Mouse (Mus musculus) forebrain, embryonic 16.5 days (tissue): ENCODE measurements at regions not wholly inside any gene's neighbourhood (a gene's known extent, or its start where the extent isn't known, plus 50 kb on each side); places are given as distances from the start of the nearest gene placed in this dataset.

Source experiments
- ATAC-seq: fragments of 200-750 bp; cut with Nextera tagmentation; 2 replicates; pipeline ENCODE4 v1.8.0; 2017; ENCODE audit warnings: mild to moderate bottlenecking, moderate library complexity
- H3K27ac ChIP-seq: fragments of 300-500 bp; sonication (generic); 2 replicates; pipeline ENCODE4 v1.5.1; 2014; ENCODE audit warnings: low read length, control low read depth
- H3K27me3 ChIP-seq: fragments of 300-500 bp; sonication (generic); replicated peaks from 2 replicates; pipeline ENCODE4 v1.6.1; 2014; ENCODE audit warnings: low read length; ENCODE audit not compliant: control insufficient read depth, insufficient read depth
- H3K36me3 ChIP-seq: fragments of 300-500 bp; sonication (generic); 2 replicates; pipeline ENCODE4 v1.6.1; 2014; ENCODE audit not compliant: control insufficient read depth, insufficient read depth
- H3K4me1 ChIP-seq: fragments of 300-500 bp; sonication (generic); replicated peaks from 2 replicates; pipeline ENCODE4 v1.6.1; 2014; ENCODE audit warnings: low read length; ENCODE audit not compliant: control insufficient read depth, insufficient read depth
- H3K4me2 ChIP-seq: fragments of 300-500 bp; sonication (generic); 2 replicates; pipeline ENCODE4 v1.6.1; 2014; ENCODE audit warnings: mild to moderate bottlenecking, low read length, control low read depth
- H3K4me3 ChIP-seq: fragments of 300-500 bp; sonication (generic); replicated peaks from 2 replicates; pipeline ENCODE4 v1.5.1; 2014; ENCODE audit warnings: mild to moderate bottlenecking, low read length, control low read depth
- H3K9ac ChIP-seq: fragments of 300-500 bp; sonication (generic); replicated peaks from 2 replicates; pipeline ENCODE4 v1.6.1; 2014; ENCODE audit warnings: low read depth, low read length, control low read depth
- H3K9me3 ChIP-seq: fragments of 300-500 bp; sonication (generic); 2 replicates; pipeline ENCODE4 v1.6.1; 2016; ENCODE audit warnings: low read length; ENCODE audit not compliant: control insufficient read depth
- WGBS: fragments of 180-500 bp; shearing (Covaris S2); extraction: QIAGEN DNeasy Blood & Tissue Kit; methylation state at CpG from one replicate; pipeline ENCODE4 v1.1.7; 2014; 5-methylcytosine and 5-hydroxymethylcytosine counted together

GRCm38 (mm10) chr5:75248279-75248678, 96.2 kb downstream of the Pdgfra start:
- Histone ChIP-seq H3K4me1 (peaks cover 14% of the 10 kb centered on the region), H3K27ac (peak overlapping the region; percentile 76; the same call in 1 of the 2 replicates), H3K36me3 (no peaks in the 10 kb centered on the region), H3K9me3 (no peaks in the 10 kb centered on the region), H3K9ac (no peak overlapping the region), H3K4me3 (no peak overlapping the region), H3K27me3 (no peaks in the 10 kb centered on the region), H3K4me2 (no peak overlapping the region)
- 84% methylated on average over 6 of the region's 6 CpGs for WGBS
- no peak for ATAC-seq

DNA sequence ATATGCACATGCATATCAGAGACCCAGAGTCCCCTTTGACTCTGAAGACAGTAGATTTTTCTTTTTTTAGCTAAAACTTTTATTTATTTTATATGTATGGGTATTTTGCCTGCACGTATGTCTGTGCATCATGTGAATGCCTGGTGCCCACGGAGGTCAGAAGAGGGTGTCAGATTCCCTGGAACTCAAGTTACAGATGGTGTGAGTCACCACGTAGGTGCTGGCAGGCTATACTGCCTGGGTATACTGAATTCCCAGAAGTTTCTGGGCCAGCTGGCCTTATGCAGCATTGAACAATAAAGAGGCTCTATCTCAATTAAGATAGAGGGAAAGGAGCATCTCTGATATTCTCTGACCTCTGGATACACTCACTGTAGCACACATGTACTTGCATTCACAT, 97.6 kb downstream of the Pdgfra start:
- Histone ChIP-seq H3K4me2 (no peak overlapping the region), H3K27me3 (no peaks in the 10 kb centered on the region), H3K4me3 (no peak overlapping the region), H3K27ac (no peak overlapping the region), H3K36me3 (no peaks in the 10 kb centered on the region), H3K9ac (no peak overlapping the region), H3K4me1 (peaks cover 14% of the 10 kb centered on the region), H3K9me3 (no peaks in the 10 kb centered on the region)
- WGBS, result 61% methylated on average over 3 of the region's 3 CpGs
- no peak for ATAC-seq

DNA sequence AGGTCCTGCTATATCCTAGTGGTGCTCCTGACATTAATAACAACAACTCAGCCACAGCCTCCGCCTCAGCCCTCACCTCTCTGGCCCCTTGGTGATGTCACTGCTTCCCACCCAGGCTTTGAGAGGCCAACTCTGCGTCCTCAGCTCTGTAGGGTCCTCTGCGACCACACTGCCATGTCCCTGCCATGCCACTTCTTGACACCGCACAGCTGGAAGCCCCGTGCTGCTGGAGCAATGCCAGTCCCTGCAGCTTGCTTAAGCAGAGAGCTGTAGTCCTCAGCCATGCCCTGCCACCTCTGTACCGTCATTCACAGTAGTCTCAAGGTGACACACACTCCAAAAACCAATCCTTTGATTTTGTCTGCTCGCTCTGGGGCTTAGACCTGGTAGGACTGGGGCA, 101.3 kb downstream of the Pdgfra start:
- no peaks in the 10 kb centered on the region for H3K27me3 ChIP-seq
- 77% methylated on average over 7 of the region's 7 CpGs for WGBS

GRCm38 (mm10) chr5:75253830-75254229, 101.7 kb downstream of the Pdgfra start:
- WGBS, result 86% methylated on average over 5 of the region's 5 CpGs
- Histone ChIP-seq H3K4me2 (no peak overlapping the region), H3K27ac (no peak overlapping the region), H3K4me1 (no peaks in the 10 kb centered on the region), H3K4me3 (no peak overlapping the region), H3K27me3 (no peaks in the 10 kb centered on the region), H3K9ac (no peak overlapping the region), H3K36me3 (no peaks in the 10 kb centered on the region), H3K9me3 (no peaks in the 10 kb centered on the region)
- ATAC-seq, result no peak

More for the DNA sequence above, 101.3 kb downstream of the Pdgfra start:
- H3K4me3 ChIP-seq, result no peak overlapping the region
- no peaks in the 10 kb centered on the region for H3K36me3 ChIP-seq
- no peaks in the 10 kb centered on the region for H3K9me3 ChIP-seq
- no peak overlapping the region for H3K4me2 ChIP-seq
- ATAC-seq, result no peak
- H3K27ac ChIP-seq, result no peak overlapping the region
- no peaks in the 10 kb centered on the region; the same call in 1 of the 2 replicates for H3K4me1 ChIP-seq
- H3K9ac ChIP-seq, result no peak overlapping the region

DNA sequence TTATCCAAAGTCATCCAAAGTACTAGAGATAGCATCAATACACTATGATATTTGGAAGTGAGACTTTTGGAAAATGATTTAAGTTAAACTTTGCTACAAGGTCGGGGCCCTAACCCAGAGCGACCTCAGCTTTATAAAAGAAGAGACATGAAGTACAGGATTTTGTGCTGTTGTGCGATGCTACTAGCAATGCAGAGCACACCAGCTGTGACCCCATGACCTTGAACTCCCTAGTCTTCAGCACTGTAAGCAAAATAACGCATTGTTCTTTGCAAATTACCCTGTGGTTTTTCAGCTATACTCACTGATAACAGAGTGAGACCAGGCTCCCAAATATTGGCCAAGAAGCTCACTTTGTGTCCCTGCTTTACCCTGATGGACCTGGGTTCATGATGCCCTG, 104.1 kb downstream of the Pdgfra start:
- ATAC-seq, result no peak
- Histone ChIP-seq H3K4me1 (no peaks in the 10 kb centered on the region), H3K9me3 (no peaks in the 10 kb centered on the region), H3K27me3 (no peaks in the 10 kb centered on the region), H3K36me3 (no peaks in the 10 kb centered on the region), H3K4me2 (no peak overlapping the region), H3K4me3 (no peak overlapping the region), H3K27ac (no peak overlapping the region), H3K9ac (no peak overlapping the region)
- WGBS, result 88% methylated on average over 4 of the region's 4 CpGs

DNA sequence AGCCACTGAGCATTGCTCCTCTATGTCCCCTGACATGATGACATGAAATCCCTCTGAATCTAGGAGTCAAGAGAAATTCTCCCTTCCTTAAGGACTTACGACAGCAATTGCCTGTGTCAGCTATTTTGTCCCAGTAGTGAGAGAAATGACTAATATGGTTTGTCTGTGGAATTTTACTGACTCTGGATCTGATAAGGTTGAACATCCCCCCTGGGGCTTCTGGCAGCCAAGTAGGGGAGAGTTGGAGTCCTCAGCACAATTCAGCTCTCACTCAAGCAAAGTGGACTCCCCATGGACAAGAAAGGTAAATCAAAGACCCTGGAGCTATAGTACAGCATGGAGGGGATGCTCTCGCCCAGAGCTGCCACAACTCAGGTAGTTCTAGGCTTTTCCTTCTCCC, 105.0 kb downstream of the Pdgfra start:
- Histone ChIP-seq H3K27ac (no peak overlapping the region), H3K4me2 (no peak overlapping the region), H3K4me3 (no peak overlapping the region), H3K27me3 (no peaks in the 10 kb centered on the region), H3K4me1 (no peaks in the 10 kb centered on the region), H3K9ac (no peak overlapping the region), H3K9me3 (no peaks in the 10 kb centered on the region), H3K36me3 (no peaks in the 10 kb centered on the region)
- no peak for ATAC-seq
- 76% methylated on average over 2 of the region's 2 CpGs for WGBS

- H3K4me3 ChIP-seq, result no peak overlapping the region
- H3K36me3 ChIP-seq, result no peaks in the 10 kb centered on the region
- H3K9me3 ChIP-seq, result no peaks in the 10 kb centered on the region
- 84% methylated on average over 10 of the region's 10 CpGs for WGBS
- no peaks in the 10 kb centered on the region for H3K4me1 ChIP-seq
- no peak overlapping the region for H3K27ac ChIP-seq
- H3K4me2 ChIP-seq, result no peak overlapping the region
- ATAC-seq, result no peak
- no peak overlapping the region for H3K9ac ChIP-seq
- H3K27me3 ChIP-seq, result no peaks in the 10 kb centered on the region
These were observed 108.2 kb downstream of the Pdgfra start for GRCm38 (mm10) chr5:75260247-75260646.

DNA sequence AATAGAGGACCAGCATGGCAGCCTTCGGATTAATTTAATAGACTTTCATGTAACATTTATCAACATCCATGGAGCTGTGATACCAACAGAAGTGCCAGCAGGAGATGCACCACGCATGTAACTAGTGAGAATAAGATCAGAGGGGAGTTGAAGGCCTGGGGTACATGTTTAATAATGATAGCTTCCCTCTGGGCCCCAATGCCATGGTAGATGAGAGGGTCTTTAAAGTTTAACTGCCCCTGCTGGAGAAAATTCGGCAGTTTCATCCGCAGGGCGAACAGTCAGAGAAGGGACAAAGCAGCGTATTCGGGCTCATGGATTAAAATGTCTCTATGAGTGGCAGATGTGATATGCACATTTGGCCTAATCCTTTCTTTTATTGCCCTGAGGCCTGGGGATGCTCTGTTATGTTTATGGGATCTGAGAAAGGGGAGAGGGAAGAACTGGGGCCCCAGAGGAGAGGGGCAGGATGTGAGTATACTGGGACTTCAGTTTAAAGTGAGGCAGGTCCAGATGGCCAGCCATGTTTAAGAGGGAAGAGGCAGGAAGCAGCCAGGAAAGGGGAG, 114.1 kb downstream of the Pdgfra start:
- ATAC-seq, result no peak
- Histone ChIP-seq H3K4me3 (no peak overlapping the region), H3K36me3 (no peaks in the 10 kb centered on the region), H3K9ac (no peak overlapping the region), H3K27me3 (no peaks in the 10 kb centered on the region), H3K9me3 (no peaks in the 10 kb centered on the region), H3K27ac (no peak overlapping the region), H3K4me1 (no peaks in the 10 kb centered on the region), H3K4me2 (no peak overlapping the region)
- WGBS, result 76% methylated on average over 7 of the region's 7 CpGs

GRCm38 (mm10) chr5:75266871-75267270, 114.8 kb downstream of the Pdgfra start:
- no peak for ATAC-seq
- 73% methylated on average over 4 of the region's 4 CpGs for WGBS

DNA sequence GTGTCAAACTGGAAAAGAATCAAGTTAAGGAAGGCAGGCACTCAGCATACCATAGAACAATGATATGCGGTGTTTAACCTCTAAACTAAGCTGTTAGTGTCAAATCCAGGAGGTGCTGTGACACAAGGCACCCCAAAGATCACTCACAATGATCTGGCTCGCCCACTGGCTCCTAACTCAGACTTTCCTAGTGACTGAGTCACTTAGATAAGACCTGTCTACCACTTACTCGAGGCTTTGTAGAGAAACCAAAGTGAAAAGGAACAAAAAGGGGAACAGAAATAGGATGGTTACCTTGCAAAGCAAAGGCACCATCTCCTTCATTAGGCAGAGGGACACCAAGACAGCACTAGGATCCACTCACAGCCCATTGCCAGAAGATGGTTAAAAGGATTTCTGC, 115.7 kb downstream of the Pdgfra start:
- WGBS, result 85% methylated on average over 3 of the region's 3 CpGs

More at GRCm38 (mm10) chr5:75266871-75267270, 114.8 kb downstream of the Pdgfra start:
- H3K27me3 ChIP-seq, result no peaks in the 10 kb centered on the region
- no peaks in the 10 kb centered on the region for H3K9me3 ChIP-seq
- no peak overlapping the region for H3K27ac ChIP-seq
- no peak overlapping the region for H3K9ac ChIP-seq
- no peak overlapping the region for H3K4me2 ChIP-seq
- no peak overlapping the region for H3K4me3 ChIP-seq
- H3K36me3 ChIP-seq, result no peaks in the 10 kb centered on the region
- no peaks in the 10 kb centered on the region for H3K4me1 ChIP-seq

More for the DNA sequence above, 115.7 kb downstream of the Pdgfra start:
- H3K4me3 ChIP-seq, result no peak overlapping the region
- H3K27ac ChIP-seq, result no peak overlapping the region
- no peaks in the 10 kb centered on the region for H3K9me3 ChIP-seq
- no peaks in the 10 kb centered on the region for H3K36me3 ChIP-seq
- H3K9ac ChIP-seq, result no peak overlapping the region
- no peaks in the 10 kb centered on the region for H3K4me1 ChIP-seq
- ATAC-seq, result no peak
- H3K4me2 ChIP-seq, result no peak overlapping the region
- H3K27me3 ChIP-seq, result no peaks in the 10 kb centered on the region
